Mouse (Mus musculus) myocyte (in vitro differentiated cells): Measurements from ENCODE around the gene AB124611.

Source experiments
- CEBPB ChIP-seq: IDR thresholded peaks from 2 replicates; pipeline ENCODE4 v1.6.1; 2011; ENCODE audit warnings: mild to moderate bottlenecking, moderate library complexity; ENCODE audit not compliant: poor library complexity, insufficient read depth, severe bottlenecking
- E2F4 ChIP-seq: IDR thresholded peaks from one replicate; pipeline ENCODE4 v1.6.1; 2011; ENCODE audit warnings: mild to moderate bottlenecking, control low read depth, moderate library complexity; ENCODE audit not compliant: insufficient read depth
- POLR2A ChIP-seq: IDR thresholded peaks from one replicate; pipeline ENCODE4 v1.6.1; 2011; ENCODE audit warnings: low read depth, mild to moderate bottlenecking, control low read depth, moderate library complexity; ENCODE audit not compliant: insufficient read length
- TCF12 ChIP-seq: IDR thresholded peaks from one replicate; pipeline ENCODE4 v1.6.1; 2011; ENCODE audit warnings: mild to moderate bottlenecking, control low read depth; ENCODE audit not compliant: poor library complexity, insufficient read depth, severe bottlenecking

GRCm38 (mm10) chr9:21564420-21564819 lies 38.4 kb downstream of the AB124611 start:
- TF ChIP-seq E2F4 (no peak), TCF12 (no peak), POLR2A (no peak), CEBPB (no peak)
